Mouse (Mus musculus) embryonic stem cell, embryonic (primary cell): ENCODE data around the gene Prpf38b.

Experiments
- CTCF ChIA-PET, 4 experiments: fragments of 300-600 bp in 2 of 4; fragments of 350-600 bp in 2 of 4; sonication (Branson Sonifier 250); formaldehyde crosslinking; loops; one replicate each; lab custom pipeline; 2022; ENCODE audit warnings: inconsistent platforms in 2 of 4; lab: Charles Lee
- POLR2A ChIA-PET, 4 experiments: fragments of 300-600 bp in 2 of 4; fragments of 350-600 bp in 2 of 4; sonication (Branson Sonifier 250); formaldehyde crosslinking; loops; one replicate each; lab custom pipeline; 2022; ENCODE audit warnings: antibody characterized with exemption in 4 of 4, inconsistent platforms in 1 of 4; lab: Charles Lee

The Prpf38b gene

DNA sequence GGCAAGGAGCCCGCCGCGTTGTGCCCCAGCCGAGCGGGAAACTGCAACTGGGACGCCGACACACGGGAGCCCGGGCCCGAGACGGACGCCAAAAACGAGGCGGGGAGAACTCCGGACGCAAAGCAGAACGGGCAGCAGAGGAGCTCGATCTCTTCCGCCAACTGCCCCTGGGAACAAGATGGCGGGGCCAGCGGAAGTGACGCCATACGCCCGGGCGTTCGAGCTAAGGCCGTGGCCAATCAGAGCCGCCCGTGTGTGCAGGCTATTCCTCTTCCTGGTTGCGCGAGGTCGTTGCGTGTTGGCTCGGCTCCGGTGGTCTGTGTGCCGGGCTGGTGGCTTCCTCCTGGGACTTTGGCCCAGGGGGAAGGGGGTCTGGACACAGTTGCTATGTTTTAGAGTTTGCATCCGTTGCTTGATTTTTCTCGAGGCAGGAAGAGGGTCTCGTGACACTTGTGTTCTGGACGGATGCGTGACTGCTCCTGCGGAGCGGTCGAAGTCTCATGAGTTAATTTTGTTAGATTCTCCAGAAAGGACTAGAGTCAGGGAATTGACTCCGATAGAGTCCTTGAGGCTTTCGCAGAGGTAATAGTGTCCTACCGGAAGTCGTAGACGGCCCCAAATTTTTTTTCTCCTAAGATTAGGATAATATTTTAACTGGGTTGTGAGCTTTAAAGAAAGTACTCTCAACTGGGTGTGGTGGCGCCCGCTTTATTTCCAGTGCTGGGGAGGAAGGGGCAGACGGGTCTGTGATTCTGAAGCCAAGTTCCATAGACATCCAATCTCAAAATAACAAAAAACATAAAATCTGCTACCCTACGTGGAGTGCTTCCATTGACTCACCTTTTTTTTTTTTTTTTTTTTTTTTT, at the start of gene Prpf38b:
TSS of gene Prpf38b (minus strand) at position 180 of the 866 bp plus-strand sequence.
- CTCF ChIA-PET, result interaction anchor here in 3 of 4 experiments (0.6 to 1.6 kb wide), 9 partner anchors 12 to 422 kb away, joined by 3 to 7 read pairs (median 4); partner anchors contain the start of gene Stxbp3 (in 1 of the 3)
- POLR2A ChIA-PET, result interaction anchor here (0.6 to 3.8 kb wide), 63 partner anchors 8 to 766 kb away, joined by 3 to 22 read pairs (median 6); partner anchors contain the start of genes Sars (in 3 of the 4), Stxbp3 (in 3 of the 4), Fam102b (in 2 of the 4) and Fndc7 (in 2 of the 4)

DNA sequence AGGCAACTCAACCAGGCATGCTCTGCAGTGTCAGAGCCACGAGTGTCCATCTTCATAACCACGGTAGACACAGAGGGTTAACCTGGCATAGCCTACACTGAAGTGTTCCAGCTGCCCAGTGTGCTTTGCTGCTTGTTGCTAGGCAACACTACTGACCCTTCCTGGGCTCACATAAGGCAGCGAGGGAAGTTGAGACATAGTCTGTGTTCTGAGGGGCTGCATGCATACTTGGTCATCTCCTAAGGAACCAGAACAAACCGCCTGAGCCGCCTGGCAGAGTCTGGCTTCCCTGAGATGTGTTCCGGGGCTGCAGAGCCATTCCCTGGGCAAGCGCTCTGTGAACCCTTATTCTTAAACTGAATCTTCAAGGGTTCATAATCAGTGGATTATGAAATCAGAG, 49.7 kb upstream of the Prpf38b start:
- CTCF ChIA-PET, result interaction anchor here in 1 of 4 experiments (0.6 kb wide), 1 partner anchor 192 kb away, joined by 6 read pairs; no protein-coding TSS in a partner anchor

DNA sequence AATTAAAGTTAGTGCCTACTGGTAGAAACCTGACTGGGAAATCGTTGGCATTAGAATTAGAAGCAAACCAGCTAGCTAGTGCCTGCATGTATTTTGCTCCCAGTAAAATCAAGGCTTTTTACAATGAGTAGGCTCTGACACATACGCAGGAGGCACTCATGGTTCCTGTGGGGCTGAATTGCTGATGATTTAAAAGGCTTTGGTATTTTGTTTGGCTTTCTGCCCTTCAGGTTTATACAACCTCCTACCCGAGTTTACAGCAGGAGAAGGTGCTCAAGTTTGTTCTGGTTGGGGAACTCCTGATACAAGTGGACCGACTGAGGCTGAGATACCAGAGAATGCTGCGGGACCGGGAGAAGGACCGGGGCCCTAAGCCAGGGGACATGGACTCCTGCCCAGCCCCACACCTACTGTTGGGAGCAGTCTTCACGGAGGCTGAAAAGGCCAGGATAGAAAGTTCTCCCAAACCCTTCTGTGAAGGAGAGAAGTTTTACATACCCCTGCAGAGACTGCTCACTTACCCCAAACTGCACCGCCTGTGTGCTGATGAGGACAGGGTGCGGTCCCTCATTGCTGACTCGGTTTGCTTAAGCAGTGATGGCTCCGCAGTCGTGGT, 48.3 kb upstream of the Prpf38b start:
- POLR2A ChIA-PET, result no interaction called here

More for the DNA sequence above, 49.7 kb upstream of the Prpf38b start:
- POLR2A ChIA-PET, result interaction anchor here in 1 of 4 experiments (1.2 kb wide), 1 partner anchor 66 kb away, joined by 3 read pairs; no protein-coding TSS in a partner anchor

DNA sequence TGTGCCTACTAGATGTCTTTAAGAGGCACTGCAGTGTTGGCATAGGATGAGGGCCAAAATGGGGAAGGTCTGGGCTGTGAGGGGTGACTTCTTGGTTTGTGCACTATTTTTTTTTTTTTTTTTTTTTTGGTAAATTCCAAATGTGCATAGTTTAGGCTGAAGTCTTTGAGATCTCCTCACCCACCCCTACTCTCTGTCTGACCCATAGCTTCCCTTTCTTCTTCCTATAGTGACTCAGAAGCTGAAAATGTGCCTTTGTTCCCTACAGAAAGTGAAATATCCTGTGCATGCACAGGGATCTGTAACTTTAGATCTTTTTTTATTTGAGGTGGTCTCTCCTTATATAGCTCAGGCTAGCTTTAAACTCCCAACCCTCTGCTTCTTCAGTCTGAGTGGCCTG, 46.4 kb upstream of the Prpf38b start:
- ChIA-PET CTCF (interaction anchor here in 1 of 4 experiments (0.6 kb wide), 1 partner anchor 22 kb away, joined by 3 read pairs; no protein-coding TSS in a partner anchor), POLR2A (interaction anchor here in 2 of 4 experiments (0.7 to 1.4 kb wide), 3 partner anchors 46 to 550 kb away, joined by 3 to 5 read pairs (median 4); partner anchors contain the start of gene Prpf38b (in 1 of the 2))

More for the DNA sequence above, 48.3 kb upstream of the Prpf38b start:
- CTCF ChIA-PET, result no interaction called here

DNA sequence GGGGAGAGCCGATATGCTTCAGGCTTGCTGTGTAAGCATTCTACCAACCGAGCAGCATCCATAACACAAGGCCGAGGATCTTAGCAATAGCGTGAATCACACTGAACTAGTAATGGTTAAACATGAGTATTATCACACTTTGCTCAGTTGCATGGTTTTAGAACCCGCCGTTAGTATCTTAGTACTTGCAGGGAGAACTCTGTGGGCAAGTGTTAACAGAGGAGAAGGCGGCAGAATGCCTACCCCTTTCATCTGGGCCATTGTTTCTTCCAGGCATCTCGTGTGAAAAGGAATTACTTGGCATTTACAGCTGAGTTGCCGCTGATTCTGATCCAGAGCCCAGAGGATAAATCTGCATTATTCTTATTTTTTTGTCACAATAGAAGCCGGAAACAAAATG, 29.5 kb upstream of the Prpf38b start:
- ChIA-PET POLR2A (interaction anchor here in 1 of 4 experiments (0.9 kb wide), 1 partner anchor 84 kb away, joined by 3 read pairs; no protein-coding TSS in a partner anchor), CTCF (no interaction called here)

DNA sequence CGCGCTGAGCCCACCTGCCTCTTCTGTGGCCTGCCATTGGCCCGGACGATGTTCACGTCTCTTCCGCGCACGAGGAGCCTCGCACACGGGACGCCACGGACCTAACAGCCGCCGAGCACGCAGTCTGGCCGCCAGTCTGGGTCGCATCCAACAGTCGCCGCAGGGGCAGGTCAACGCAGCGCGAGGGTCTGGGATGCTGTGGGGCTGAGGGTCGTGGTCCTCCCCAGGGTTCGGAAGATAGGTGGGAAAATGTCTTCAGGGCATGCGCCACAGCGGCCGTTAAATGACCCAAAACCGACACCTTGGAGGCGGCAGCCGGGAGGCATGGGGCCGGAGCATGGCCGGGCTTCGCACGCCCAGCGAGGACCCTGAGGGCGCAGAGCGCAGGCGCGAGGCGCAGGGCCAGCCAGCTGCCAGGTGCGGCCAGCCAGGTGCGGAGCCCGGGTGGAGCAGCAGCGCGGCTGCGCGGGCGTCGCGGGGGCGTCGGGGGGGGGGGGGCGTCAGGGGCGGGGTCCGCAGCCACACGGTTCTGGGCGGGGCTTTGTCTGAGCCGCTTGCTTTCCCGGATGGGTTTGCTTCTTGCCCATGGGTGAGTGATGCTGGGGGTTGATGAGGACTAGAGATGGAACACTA, 28.6 kb upstream of the Prpf38b start, which contains the start of gene Gm9857:
TSS of gene Gm9857 (minus strand) at position 445 of the 633 bp plus-strand sequence.
- ChIA-PET CTCF (no interaction called here), POLR2A (interaction anchor here in 1 of 4 experiments (0.9 to 1.1 kb wide), 2 partner anchors 13 to 83 kb away, joined by 3 read pairs; no protein-coding TSS in a partner anchor)

DNA sequence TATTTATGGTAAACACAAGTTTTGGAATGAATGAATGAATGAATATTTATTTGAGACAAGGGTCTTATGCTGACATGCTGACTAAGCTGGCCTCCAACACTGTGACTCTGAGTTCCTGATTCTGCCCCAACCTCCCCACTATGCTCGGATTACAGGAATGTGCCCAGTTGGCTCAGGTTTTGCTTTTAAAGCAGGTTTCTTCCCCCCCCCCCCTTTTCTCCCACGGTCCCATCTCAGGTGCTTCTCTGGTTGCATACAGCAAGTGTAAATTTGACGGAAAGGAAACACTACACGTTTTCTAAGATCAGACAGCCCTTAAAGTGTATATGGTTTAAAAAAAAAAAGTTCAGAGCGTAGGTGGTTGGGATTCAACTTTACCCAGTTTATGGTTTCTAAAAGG, 28.0 kb upstream of the Prpf38b start, which contains the start of gene Henmt1:
TSS of gene Henmt1 (plus strand) at position 301 of the 400 bp plus-strand sequence.
- POLR2A ChIA-PET, result interaction anchor here in 1 of 4 experiments (0.7 to 1.1 kb wide), 2 partner anchors 12 to 348 kb away, joined by 3 read pairs; partner anchors contain the start of gene Wdr47
- CTCF ChIA-PET, result no interaction called here

DNA sequence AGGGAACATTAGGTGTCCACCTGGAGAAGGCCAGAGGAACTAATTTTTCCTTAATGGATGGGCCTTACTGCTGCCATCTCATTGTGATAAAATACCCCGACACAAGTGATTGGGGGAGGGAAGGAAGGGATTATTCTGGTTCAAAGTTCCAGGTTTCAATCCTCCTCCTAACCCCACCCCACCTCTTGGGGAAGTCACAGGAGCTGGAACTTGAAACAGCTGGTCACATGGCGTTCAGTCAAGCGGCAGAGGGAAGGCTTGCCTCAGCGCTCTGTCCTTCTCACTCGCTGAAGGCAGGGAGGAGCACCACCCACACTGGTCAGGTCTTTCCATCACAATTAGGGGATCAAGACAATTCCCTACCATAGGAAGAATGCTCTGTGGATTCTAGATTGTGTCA, 27.2 kb upstream of the Prpf38b start:
- ChIA-PET POLR2A (interaction anchor here in 3 of 4 experiments (0.7 to 1.1 kb wide), 3 partner anchors 11 to 99 kb away, joined by 3 to 4 read pairs (median 3); partner anchors contain the start of gene Stxbp3 (in 1 of the 3)), CTCF (no interaction called here)

DNA sequence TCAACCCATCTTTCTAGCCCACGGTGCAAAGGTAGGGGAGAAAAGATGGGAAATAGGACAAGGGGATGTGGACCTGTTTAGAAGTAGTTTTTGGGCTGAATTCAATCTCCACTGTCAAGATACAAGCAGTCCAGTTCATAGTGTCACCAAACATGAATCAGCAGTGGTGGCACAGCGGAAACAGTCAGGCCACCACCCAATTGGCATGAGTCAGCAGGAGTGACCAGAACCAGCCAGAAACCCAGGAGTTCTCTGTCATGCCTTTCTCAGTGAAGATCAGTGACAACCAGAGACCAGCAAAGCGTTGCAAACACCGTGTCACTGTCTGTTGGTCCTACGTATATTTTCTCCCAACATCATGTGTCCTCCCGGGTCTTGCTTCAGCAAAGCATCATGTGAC, 22.0 kb upstream of the Prpf38b start:
- POLR2A ChIA-PET, result no interaction called here
- CTCF ChIA-PET, result no interaction called here

DNA sequence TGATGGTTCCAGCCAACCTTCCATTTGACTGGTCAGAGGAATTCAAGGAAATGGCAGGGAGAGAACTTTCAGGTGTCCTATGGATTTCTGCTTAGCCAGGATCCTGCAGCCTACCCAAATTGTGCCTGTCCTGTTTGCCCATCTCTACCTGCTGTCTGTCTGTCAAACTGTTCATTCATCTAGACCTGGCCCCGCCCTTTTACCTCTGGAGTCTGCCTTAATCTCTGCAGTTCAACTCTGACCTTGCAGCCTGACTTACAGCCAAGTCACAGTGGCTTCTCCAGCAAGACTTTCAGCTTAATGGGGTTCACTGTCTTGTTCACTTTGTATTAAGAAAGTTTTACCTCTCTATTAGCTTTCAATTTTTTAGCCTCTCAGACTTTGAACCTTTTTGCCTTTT, 14.8 kb upstream of the Prpf38b start:
- CTCF ChIA-PET, result no interaction called here
- POLR2A ChIA-PET, result interaction anchor here in 2 of 4 experiments (1.3 to 2.5 kb wide), 3 partner anchors 9 to 16 kb away, joined by 6 to 15 read pairs (median 9); partner anchors contain the start of gene Prpf38b (in 1 of the 2)

DNA sequence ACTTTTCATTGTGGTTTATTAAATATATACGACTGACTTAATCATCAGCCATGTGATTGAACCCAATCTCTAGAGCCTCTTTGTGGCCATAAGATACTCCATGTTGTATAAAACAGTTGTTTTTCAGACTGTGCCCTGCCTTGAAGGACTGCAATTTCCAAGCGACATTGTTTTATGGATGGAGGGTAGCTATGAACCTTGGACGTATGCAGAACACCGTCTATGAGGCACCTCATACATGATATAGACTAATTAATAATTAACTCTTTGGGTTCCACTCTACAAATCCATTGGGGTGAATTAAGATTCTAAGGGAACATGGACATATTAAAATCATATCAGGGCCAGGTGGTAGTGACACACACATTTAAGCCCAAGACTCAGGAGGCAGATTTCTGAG, 14.2 kb upstream of the Prpf38b start:
- CTCF ChIA-PET, result no interaction called here

DNA sequence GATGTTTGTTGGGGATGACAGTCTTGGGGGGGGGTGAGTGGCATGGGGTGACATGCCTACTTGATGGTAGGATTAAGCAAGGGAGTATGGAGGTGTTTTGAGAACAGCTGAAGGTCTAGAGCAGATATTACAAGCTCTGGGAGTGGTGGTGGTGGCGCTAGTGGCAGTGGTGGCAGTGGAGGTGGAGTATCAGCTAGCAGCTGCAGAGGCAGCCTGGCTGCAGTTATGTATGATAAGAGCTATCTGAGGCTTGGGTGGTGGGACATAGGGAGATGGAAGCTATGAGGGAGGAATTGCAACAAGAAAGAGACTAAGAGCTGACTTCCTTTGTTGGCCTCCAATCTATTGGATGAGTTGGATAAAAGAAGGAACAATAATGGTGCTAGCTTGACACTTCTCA, 10.3 kb upstream of the Prpf38b start:
- POLR2A ChIA-PET, result interaction anchor here in 3 of 4 experiments (0.7 to 4.3 kb wide), 3 partner anchors 10 to 109 kb away, joined by 3 to 17 read pairs (median 5); partner anchors contain the start of gene Prpf38b (in 1 of the 3)

More for the DNA sequence above, 14.2 kb upstream of the Prpf38b start:
- POLR2A ChIA-PET, result interaction anchor here in 2 of 4 experiments (0.5 to 1.2 kb wide), 2 partner anchors 12 to 19 kb away, joined by 3 read pairs; no protein-coding TSS in a partner anchor

DNA sequence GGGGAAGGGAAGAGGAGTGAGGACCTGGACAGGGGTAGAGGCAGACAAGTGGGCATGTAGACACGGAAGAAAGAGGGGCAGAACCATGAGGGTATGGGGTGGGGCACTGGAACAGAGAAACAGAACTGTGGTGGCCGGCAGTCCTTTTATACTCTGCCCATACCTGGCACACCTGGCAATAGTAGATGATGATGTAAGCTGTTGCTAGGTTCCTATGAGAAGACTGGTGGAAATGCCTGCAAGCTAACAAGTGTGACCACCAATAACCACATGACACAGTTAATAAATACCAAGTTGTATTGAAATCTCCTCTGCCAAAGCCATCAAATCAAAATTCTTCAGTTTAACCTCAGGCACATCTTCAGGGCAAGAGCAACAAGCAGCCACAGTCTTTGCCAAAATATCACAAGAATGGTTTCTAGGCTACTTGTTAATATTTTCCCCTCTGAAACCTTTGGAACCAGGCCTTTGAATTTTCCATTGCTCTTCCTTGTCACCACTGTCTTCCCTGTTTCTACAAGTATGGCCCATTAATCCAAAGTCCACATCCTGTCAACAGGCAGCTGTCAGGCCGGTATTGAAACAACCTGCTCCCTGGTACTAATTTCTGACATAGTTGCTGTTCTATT, 9.0 kb upstream of the Prpf38b start:
- POLR2A ChIA-PET, result interaction anchor here in 2 of 4 experiments (0.8 to 4.3 kb wide), 2 partner anchors 9 kb away, joined by 3 to 17 read pairs; partner anchors contain the start of gene Prpf38b (in 2 of the 2)
- CTCF ChIA-PET, result no interaction called here

More for the DNA sequence above, 10.3 kb upstream of the Prpf38b start:
- CTCF ChIA-PET, result interaction anchor here in 1 of 4 experiments (0.6 kb wide), 1 partner anchor 10 kb away, joined by 4 read pairs; no protein-coding TSS in a partner anchor

DNA sequence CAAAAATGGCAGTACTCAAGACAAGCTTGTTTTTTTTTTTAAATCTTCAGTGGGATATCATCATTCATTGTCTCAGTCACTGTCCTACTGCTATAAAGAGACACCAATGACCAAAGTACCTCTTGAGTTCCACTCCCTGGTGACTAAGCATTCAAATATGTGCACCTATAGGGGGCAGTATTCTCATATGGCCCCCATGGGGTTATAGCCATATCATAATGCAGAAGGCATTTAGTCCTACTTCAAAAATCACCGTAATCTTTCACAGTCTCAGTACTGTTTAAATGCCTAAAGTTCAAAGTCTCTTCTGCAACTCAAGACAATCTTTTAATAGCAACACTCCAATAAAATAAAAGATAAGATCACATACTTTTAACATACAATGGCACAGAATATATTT, 7.3 kb upstream of the Prpf38b start:
- ChIA-PET CTCF (interaction anchor here in 1 of 4 experiments (1.1 kb wide), 1 partner anchor 46 kb away, joined by 3 read pairs; no protein-coding TSS in a partner anchor), POLR2A (interaction anchor here in 1 of 4 experiments (0.9 to 2.4 kb wide), 7 partner anchors 7 to 60 kb away, joined by 3 to 9 read pairs (median 6); partner anchors contain the start of gene Prpf38b)

DNA sequence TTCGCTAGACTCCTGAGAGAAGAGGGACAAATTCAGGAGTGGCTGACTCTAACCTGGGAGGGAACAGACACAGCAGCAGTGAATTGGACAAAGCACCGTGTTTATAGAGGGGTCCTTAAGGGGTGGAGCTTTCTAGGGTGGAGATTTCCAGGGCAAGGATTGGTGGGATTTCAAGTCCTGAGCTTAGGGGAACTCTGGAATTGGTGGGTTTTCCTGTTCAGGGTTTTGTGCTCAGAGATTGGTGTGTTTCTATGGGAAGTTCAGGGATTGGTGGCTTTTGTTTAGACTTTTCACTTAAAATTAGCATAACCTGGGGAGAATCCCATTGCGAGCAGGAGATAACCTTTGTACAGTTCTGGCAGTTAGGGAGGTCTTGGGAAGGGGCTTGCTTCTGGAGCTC, 6.5 kb upstream of the Prpf38b start:
- POLR2A ChIA-PET, result interaction anchor here in 2 of 4 experiments (0.5 to 2.4 kb wide), 8 partner anchors 9 to 78 kb away, joined by 3 to 9 read pairs (median 4); no protein-coding TSS in a partner anchor
- CTCF ChIA-PET, result interaction anchor here in 2 of 4 experiments (0.6 to 1.1 kb wide), 2 partner anchors 46 to 147 kb away, joined by 3 read pairs; no protein-coding TSS in a partner anchor

DNA sequence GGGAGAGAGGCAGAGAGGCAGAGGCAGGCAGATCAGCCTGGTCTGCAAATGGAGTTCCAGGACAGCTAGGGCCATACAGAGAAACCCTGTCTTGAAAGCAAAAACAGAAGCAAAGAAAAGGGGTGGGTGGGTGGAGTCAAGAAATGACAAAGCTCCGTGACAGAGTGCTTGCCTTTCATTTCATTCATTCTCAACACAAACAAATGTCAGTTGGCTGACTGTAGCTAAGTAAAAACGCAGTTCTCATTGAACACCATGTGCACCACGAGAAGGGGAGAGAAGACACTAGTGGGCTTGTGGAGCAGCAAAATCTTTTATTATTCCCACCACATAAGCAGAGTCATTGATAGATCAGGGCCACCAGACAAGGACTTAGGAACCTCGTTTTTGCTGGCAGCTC, 5.3 kb upstream of the Prpf38b start:
- CTCF ChIA-PET, result no interaction called here
- POLR2A ChIA-PET, result interaction anchor here in 3 of 4 experiments (0.5 to 2.4 kb wide), 11 partner anchors 8 to 1398 kb away, joined by 3 to 9 read pairs (median 4); partner anchors contain the start of gene Fam102b (in 1 of the 3)
